Mouse (Mus musculus): Measurements from ENCODE around the gene Ermn. TPM values are rescaled to one million over a fixed set of nuclear protein-coding genes. Genes with fewer than 3 reads are reported as not detected.

The Ermn gene
- polyA plus RNA-seq (2014; fragmentation: Nextera tagmentation; extraction: Ambion mirVana) = not detected in 2 replicates

- Histone ChIP-seq H3K27me3 (ENCODE audit: insufficient read depth, low read length) (no peaks in the 10 kb centered on the region), H3K4me1 (ENCODE audit: insufficient read depth) (no peaks in the 10 kb centered on the region), H3K9ac (no peak within 1 kb of the TSS), H3K27ac (ENCODE audit: low read depth) (no peak within 1 kb of the TSS), H3K4me3 (ENCODE audit: low read depth, low read length) (no peak within 1 kb of the TSS), H3K4me2 (no peak within 1 kb of the TSS), H3K9me3 (ENCODE audit: low read depth, low read length) (no peaks in the 10 kb centered on the region), H3K36me3 (ENCODE audit: insufficient read depth) (no peaks in the 10 kb centered on the region)
- ATAC-seq (ENCODE audit: insufficient read depth) (no peak), DNase-seq (no peak)
- TF ChIP-seq CTCF (IDR thresholded peaks at IDR 0.05; ENCODE audit: low read depth) = no peak
- 42% methylated on average over 7 of the region's 7 CpGs for WGBS
Measured at GRCm38 (mm10) chr2:58052821-58053581, at the start of gene Ermn. Gene Ermn (minus strand): TSS chr2:58052864.

- Histone ChIP-seq H3K36me3 (ENCODE audit: insufficient read depth) (no peaks in the 10 kb centered on the region), H3K9ac (no peak overlapping the region), H3K4me2 (no peak overlapping the region), H3K4me3 (ENCODE audit: low read depth, low read length) (no peak overlapping the region), H3K27me3 (ENCODE audit: insufficient read depth, low read length) (no peaks in the 10 kb centered on the region), H3K9me3 (ENCODE audit: low read depth, low read length) (no peaks in the 10 kb centered on the region), H3K27ac (ENCODE audit: low read depth) (no peak overlapping the region), H3K4me1 (ENCODE audit: insufficient read depth) (no peaks in the 10 kb centered on the region)
- WGBS = 59% methylated on average over 1 of the region's 1 CpGs
- no peak for TF ChIP-seq CTCF (IDR thresholded peaks at IDR 0.05; ENCODE audit: low read depth)
- DNase-seq (no peak), ATAC-seq (ENCODE audit: insufficient read depth) (no peak)
Measured at GRCm38 (mm10) chr2:58094818-58095217, 42.2 kb upstream of the Ermn start.

- H3K27ac ChIP-seq (ENCODE audit: low read depth) = no peak overlapping the region
- ATAC-seq (ENCODE audit: insufficient read depth) (no peak), DNase-seq (no peak)
- H3K9me3 ChIP-seq (ENCODE audit: low read depth, low read length) = no peaks in the 10 kb centered on the region
- WGBS = 71% methylated on average over 1 of the region's 1 CpGs
- no peak overlapping the region for H3K4me3 ChIP-seq (ENCODE audit: low read depth, low read length)
- TF ChIP-seq CTCF (IDR thresholded peaks at IDR 0.05; ENCODE audit: low read depth) = no peak
- H3K4me1 ChIP-seq (ENCODE audit: insufficient read depth) = no peaks in the 10 kb centered on the region
- no peaks in the 10 kb centered on the region for H3K27me3 ChIP-seq (ENCODE audit: insufficient read depth, low read length)
- no peak overlapping the region for H3K9ac ChIP-seq
- no peaks in the 10 kb centered on the region for H3K36me3 ChIP-seq (ENCODE audit: insufficient read depth)
- no peak overlapping the region for H3K4me2 ChIP-seq
Measured at GRCm38 (mm10) chr2:58086420-58086819, 33.8 kb upstream of the Ermn start.

GRCm38 (mm10) chr2:58079849-58080248 is 27.2 kb upstream of the Ermn start:
- Histone ChIP-seq H3K9ac (no peak overlapping the region), H3K4me1 (ENCODE audit: insufficient read depth) (no peaks in the 10 kb centered on the region), H3K4me2 (no peak overlapping the region), H3K27me3 (ENCODE audit: insufficient read depth, low read length) (no peaks in the 10 kb centered on the region), H3K36me3 (ENCODE audit: insufficient read depth) (no peaks in the 10 kb centered on the region), H3K27ac (ENCODE audit: low read depth) (no peak overlapping the region), H3K9me3 (ENCODE audit: low read depth, low read length) (no peaks in the 10 kb centered on the region), H3K4me3 (ENCODE audit: low read depth, low read length) (no peak overlapping the region)
- no peak for ATAC-seq (ENCODE audit: insufficient read depth)
- 49% methylated on average over 1 of the region's 1 CpGs for WGBS
- TF ChIP-seq CTCF (IDR thresholded peaks at IDR 0.05; ENCODE audit: low read depth) = no peak
- DNase-seq = no peak

GRCm38 (mm10) chr2:58055383-58055782 is 2.7 kb upstream of the Ermn start:
- Histone ChIP-seq H3K9me3 (ENCODE audit: low read depth, low read length) (no peaks in the 10 kb centered on the region), H3K27ac (ENCODE audit: low read depth) (no peak overlapping the region), H3K9ac (no peak overlapping the region), H3K27me3 (ENCODE audit: insufficient read depth, low read length) (no peaks in the 10 kb centered on the region), H3K4me1 (ENCODE audit: insufficient read depth) (no peaks in the 10 kb centered on the region), H3K4me2 (no peak overlapping the region), H3K4me3 (ENCODE audit: low read depth, low read length) (no peak overlapping the region), H3K36me3 (ENCODE audit: insufficient read depth) (no peaks in the 10 kb centered on the region)
- peak; percentile 75 for DNase-seq
- peak; percentile 86 for TF ChIP-seq CTCF (IDR thresholded peaks at IDR 0.05; ENCODE audit: low read depth)
- ATAC-seq (ENCODE audit: insufficient read depth) = peak; percentile 65

- TF ChIP-seq CTCF (IDR thresholded peaks at IDR 0.05; ENCODE audit: low read depth) = no peak
- Histone ChIP-seq H3K4me1 (ENCODE audit: insufficient read depth) (no peaks in the 10 kb centered on the region), H3K36me3 (ENCODE audit: insufficient read depth) (no peaks in the 10 kb centered on the region), H3K27me3 (ENCODE audit: insufficient read depth, low read length) (no peaks in the 10 kb centered on the region), H3K4me2 (no peak overlapping the region), H3K27ac (ENCODE audit: low read depth) (no peak overlapping the region), H3K9me3 (ENCODE audit: low read depth, low read length) (no peaks in the 10 kb centered on the region), H3K9ac (no peak overlapping the region), H3K4me3 (ENCODE audit: low read depth, low read length) (no peak overlapping the region)
- DNase-seq = peak; percentile 3
- WGBS = 52% methylated on average over 7 of the region's 7 CpGs
- no peak for ATAC-seq (ENCODE audit: insufficient read depth)
Measured at GRCm38 (mm10) chr2:58041867-58042266, 10.8 kb downstream of the Ermn start.

GRCm38 (mm10) chr2:58036926-58037325 is 15.7 kb downstream of the Ermn start:
- no peaks in the 10 kb centered on the region for H3K4me1 ChIP-seq (ENCODE audit: insufficient read depth)
- ATAC-seq (ENCODE audit: insufficient read depth) (no peak), DNase-seq (no peak)
- WGBS = 65% methylated on average over 2 of the region's 2 CpGs
- no peaks in the 10 kb centered on the region for H3K27me3 ChIP-seq (ENCODE audit: insufficient read depth, low read length)
- no peak overlapping the region for H3K4me3 ChIP-seq (ENCODE audit: low read depth, low read length)
- no peak overlapping the region for H3K4me2 ChIP-seq
- no peaks in the 10 kb centered on the region for H3K9me3 ChIP-seq (ENCODE audit: low read depth, low read length)
- no peaks in the 10 kb centered on the region for H3K36me3 ChIP-seq (ENCODE audit: insufficient read depth)
- H3K9ac ChIP-seq = no peak overlapping the region
- TF ChIP-seq CTCF (IDR thresholded peaks at IDR 0.05; ENCODE audit: low read depth) = no peak
- H3K27ac ChIP-seq (ENCODE audit: low read depth) = no peak overlapping the region

All from lung, embryonic 14.5 days (tissue).